Mouse (Mus musculus): ENCODE results near the gene D8Ertd738e.

Gene D8Ertd738e

GRCm38 (mm10) chr8:84249257-84250170 lies at the start of gene D8Ertd738e:
TSS of gene D8Ertd738e (minus strand) at chr8:84249719.
- DNase-seq, result peak; percentile 78

DNA sequence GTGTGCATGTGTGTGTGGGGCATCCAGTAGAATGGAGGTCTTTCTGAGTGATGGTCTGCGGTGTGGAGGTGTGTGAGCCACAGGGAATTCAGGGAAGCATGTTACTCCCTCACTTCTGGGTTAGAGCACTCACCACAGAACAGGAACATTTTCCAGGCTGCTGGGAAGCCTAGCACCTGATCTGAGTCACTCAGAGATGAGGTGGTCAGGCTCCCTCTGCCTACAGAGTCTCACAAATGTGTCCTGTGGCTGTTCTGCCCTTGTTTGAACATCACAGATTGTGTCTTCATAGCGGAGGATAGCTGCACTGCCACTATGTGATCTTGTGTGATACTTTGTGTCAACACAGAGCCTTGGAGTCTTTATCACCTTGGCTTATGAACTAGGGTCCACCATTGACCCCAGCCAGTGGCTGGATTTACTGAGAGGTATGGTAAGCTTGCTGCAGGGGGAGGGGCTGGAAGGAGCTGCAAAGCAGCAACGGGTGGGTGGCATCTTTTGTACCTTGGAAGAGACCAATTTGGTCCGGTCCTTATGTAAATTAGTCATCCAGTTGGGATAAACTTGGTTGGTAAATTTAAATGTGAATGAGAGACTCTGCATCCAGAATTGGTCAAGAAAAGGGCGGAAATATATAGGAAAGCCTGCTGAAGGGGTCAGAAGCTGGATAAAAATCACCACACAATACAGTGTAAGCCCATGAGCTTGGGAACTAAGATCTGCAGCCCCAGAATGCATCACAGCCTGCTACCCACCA lies 47.7 kb upstream of the D8Ertd738e start:
- no peak for DNase-seq

- peak; percentile 73 for DNase-seq
These were observed 42.2 kb upstream of the D8Ertd738e start for GRCm38 (mm10) chr8:84291688-84292087.

- DNase-seq, result no peak
These were observed 41.6 kb upstream of the D8Ertd738e start for GRCm38 (mm10) chr8:84291086-84291485.

- DNase-seq, result no peak
These were observed 39.4 kb upstream of the D8Ertd738e start for GRCm38 (mm10) chr8:84288892-84289291.

DNA sequence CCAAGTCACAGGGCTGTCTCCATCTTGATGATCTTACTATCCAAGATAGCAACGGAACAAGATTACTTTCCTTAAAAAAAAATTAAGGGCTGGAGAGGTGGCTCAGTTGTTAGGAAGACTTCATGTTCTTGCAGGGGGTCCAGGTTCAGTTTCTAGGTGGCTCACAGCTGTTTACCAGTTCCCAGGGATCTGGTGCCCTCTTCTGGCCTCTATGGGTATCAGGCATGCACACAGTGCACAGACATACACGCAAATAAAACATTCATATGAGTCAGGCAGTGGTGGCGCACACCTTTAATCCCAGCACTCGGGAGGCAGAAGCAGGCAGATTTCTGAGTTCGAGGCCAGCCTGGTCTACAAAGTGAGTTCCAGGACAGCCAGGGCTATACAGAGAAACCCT lies 36.1 kb upstream of the D8Ertd738e start:
- peak; percentile 26 for DNase-seq

DNA sequence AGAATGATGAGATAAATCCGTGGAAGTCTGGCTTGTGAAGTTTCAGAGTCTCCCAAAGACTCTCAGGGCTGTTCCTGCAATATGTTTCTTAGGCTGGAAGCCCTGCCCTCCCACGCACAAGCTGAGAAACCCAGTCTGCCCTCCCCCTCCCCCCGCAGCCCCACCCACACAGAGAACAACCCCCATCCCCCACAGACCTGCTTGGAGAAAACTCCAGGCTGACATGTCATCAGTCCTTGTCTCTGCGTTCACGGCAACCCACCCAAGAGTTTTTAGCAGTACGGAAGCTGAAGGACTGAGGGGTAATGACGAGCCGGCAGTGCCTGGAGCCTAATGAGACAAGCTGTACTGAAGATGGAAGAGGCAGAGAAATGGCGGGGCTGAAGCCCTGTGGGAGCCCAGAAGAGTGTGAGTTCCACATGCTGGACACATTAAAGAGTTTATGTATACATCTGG lies 35.1 kb upstream of the D8Ertd738e start:
- peak; percentile 36 for DNase-seq

DNA sequence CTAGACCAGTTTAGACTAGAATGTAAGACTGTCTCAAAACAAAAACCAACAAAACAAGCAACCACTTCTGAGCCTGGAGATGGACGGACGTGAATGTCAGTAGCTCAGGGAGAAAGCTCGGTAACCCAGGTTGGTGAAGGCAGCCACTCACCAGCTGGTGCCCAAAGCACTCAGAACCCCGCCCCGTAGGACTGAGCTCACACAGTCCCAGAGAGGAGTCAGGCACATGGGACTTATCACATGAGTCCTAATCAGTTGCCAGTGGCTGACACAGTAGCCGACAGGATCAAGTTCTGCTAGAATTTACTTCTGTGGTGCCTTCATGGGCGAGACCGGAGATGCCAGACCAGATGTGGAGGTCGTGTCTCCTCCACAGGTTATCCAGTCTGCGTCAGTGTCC lies 31.3 kb upstream of the D8Ertd738e start:
- no peak for DNase-seq

DNA sequence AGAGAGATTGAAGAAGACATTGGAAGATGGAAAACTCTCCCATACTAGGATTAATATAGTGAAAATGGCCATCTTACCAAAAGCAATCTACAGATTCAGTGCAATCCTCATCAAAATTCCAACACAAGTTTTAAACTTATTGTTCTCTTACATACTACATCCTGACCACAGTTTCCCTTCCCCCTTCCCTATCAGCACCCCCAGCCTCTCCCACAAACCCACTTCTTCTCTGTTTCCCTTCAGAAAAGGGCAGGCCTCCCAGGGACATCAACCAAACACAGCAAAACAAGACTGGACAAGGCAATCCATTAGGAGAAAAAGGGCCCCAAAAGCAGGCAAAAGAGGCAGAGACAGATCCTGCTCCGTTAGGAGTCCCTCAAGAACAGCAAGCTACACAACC lies 26.9 kb upstream of the D8Ertd738e start:
- no peak for DNase-seq

- no peak for DNase-seq
These were observed 24.4 kb upstream of the D8Ertd738e start for GRCm38 (mm10) chr8:84273968-84274367.

DNA sequence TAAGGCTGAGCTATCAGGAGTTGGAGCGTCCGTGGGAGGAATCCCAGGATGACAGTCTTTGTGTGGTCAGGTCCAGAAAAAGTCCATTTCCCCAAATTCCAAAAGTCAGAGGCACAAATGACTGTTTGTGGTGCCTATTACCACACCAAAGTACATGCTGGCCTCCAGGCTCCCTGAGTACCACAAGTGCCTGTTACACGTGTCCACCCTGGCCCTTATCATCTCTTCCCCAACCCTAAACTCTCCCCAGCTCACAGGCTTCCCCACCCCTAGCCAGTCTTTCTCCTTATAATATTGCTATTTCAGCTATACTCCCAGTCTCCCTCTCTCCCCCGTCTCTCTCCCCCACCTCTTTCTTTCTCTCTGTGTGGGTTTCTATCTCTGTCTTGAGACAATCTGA lies 22.8 kb upstream of the D8Ertd738e start:
- no peak for DNase-seq

- peak; percentile 100 for DNase-seq
These were observed 20.6 kb upstream of the D8Ertd738e start, which contains the start of gene Ccdc130 for GRCm38 (mm10) chr8:84269950-84270773. TSS of gene Ccdc130 (minus strand) at chr8:84270380.

GRCm38 (mm10) chr8:84261098-84261497 lies 11.6 kb upstream of the D8Ertd738e start:
- DNase-seq, result no peak

GRCm38 (mm10) chr8:84256822-84257610 lies 7.5 kb upstream of the D8Ertd738e start, which contains the start of gene Mri1:
TSS of gene Mri1 (minus strand) at chr8:84257326.
- peak; percentile 81 for DNase-seq

DNA sequence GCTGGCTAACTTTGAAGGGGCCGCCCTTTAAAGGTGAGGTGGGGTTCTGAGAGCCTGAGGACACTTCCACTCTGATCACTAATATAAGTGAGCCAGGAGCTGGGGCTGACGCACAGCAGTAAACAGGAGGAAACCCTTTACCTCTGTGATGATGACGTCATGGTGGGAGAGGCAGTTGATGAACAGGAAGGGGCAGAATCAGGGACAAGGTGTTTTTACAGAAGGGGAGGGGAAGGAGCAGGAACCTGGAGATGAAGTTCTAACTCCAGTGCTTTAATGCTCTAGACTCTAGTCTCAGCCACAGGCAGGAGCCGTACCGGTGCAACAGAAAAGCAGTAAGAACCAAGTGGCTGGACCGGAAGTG lies 6.9 kb upstream of the D8Ertd738e start:
- DNase-seq, result no peak

- DNase-seq, result no peak
These were observed 6.3 kb upstream of the D8Ertd738e start for GRCm38 (mm10) chr8:84255858-84256257.

DNA sequence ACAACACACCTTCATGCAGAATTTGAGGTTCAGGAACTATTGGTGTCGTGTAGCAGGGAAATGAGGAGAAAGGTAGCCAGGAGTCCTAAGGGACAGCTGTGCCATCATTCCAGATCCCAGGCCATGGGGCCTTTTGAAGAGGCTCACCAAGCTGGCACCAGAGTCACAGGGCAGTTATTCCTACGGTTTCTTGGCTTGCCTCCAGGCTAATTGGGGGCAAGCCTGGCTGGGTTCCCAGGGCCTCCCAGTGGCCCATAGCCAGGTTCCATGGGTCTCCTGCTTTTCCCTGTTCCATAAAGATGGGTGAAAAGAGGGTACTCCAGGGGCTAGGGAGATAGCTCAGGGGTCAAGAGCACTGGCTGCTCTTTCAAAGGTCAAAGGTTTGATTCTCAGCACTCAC lies 7.7 kb downstream of the D8Ertd738e start:
- no peak for DNase-seq

- DNase-seq, result no peak
These were observed 8.4 kb downstream of the D8Ertd738e start for GRCm38 (mm10) chr8:84241167-84241566.

GRCm38 (mm10) chr8:84237542-84238229 lies 11.8 kb downstream of the D8Ertd738e start:
- DNase-seq, result no peak

- DNase-seq, result peak; percentile 96
These were observed 12.5 kb downstream of the D8Ertd738e start, which contains the start of gene Zswim4 for GRCm38 (mm10) chr8:84236998-84237473. TSS of gene Zswim4 (minus strand) at chr8:84237055.

DNA sequence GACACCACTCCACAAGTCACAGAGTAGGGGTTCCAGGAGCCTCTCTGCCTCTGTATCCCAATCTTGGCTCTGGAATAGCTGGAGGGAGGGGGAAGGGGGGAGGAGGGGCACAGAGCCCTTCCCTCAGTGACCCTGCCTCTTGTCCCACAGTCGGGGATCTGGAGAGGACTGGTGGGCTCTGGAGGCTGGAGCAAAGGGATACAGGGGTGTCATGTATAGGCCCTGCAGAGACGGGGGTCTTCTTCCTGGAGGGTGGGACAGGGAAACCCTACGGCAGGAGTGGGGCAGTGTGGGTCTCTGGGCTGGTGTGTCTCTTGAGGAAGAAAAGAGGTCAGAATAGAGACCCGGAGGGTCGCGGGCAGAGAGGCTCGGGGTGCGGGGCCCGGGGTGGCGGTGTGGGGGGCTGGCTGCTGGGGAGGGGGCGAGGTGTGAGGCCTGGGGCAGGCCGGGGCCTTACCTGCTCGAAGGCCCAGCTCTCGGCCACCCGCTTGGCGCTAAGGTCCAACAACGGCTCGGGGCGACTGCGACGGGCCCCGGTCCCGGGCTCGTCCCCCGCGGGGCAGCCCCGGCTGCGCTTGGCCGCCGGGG lies 13.0 kb downstream of the D8Ertd738e start:
- DNase-seq, result no peak

All from right cerebral cortex, postnatal 14 days (tissue).